Mouse (Mus musculus): ENCODE measurements around the gene Mapre3.

- TF ChIP-seq CTCF (IDR thresholded peaks at IDR 0.05; ENCODE audit: low read depth, low read length) = no peak
- TF ChIP-seq GATA2 (IDR thresholded peaks at IDR 0.05; ENCODE audit: borderline replicate concordance, low read depth, low read length) = no peak
- TF ChIP-seq GATA1 (IDR thresholded peaks at IDR 0.05; ENCODE audit: borderline replicate concordance, low read length) = no peak
- TF ChIP-seq TAL1 (conservative IDR thresholded peaks at IDR 0.05; ENCODE audit: low read depth, low read length) = no peak
- TF ChIP-seq POLR2AphosphoS5 (IDR thresholded peaks at IDR 0.05; ENCODE audit: insufficient replicate concordance, low read depth, low read length) = no peak
Measured at GRCm38 (mm10) chr5:30910481-30910880, 96.0 kb downstream of the Mapre3 start.

All from G1E (cell line).